Mouse (Mus musculus): Measurements from ENCODE around the gene Ermap.

Ermap gene

GRCm38 (mm10) chr4:119137313-119137712 is 52.5 kb downstream of the Ermap start:
- DNase-seq (ENCODE audit: low spot score): no peak

- DNase-seq (ENCODE audit: low spot score): no peak
Measured at GRCm38 (mm10) chr4:119133860-119134259, 56.0 kb downstream of the Ermap start.

DNA sequence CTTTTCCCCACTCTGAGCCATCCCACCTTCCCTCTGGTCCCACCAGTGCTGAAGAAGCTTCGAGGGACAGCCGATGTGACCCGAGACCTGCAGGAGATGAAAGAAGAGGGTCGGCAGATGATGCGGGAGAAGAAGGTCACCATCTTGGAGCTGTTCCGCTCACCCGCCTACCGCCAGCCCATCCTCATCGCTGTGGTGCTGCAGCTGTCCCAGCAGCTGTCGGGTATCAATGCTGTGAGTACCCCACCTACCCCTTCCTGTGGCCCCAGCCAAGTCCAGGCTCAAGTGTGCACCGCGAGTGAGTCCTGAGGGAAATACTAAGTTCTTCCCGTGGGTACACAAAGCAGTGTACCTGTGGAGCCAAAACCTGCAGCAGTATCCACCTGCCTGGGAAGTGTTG is 56.5 kb downstream of the Ermap start:
- no peak for DNase-seq (ENCODE audit: low spot score)

DNA sequence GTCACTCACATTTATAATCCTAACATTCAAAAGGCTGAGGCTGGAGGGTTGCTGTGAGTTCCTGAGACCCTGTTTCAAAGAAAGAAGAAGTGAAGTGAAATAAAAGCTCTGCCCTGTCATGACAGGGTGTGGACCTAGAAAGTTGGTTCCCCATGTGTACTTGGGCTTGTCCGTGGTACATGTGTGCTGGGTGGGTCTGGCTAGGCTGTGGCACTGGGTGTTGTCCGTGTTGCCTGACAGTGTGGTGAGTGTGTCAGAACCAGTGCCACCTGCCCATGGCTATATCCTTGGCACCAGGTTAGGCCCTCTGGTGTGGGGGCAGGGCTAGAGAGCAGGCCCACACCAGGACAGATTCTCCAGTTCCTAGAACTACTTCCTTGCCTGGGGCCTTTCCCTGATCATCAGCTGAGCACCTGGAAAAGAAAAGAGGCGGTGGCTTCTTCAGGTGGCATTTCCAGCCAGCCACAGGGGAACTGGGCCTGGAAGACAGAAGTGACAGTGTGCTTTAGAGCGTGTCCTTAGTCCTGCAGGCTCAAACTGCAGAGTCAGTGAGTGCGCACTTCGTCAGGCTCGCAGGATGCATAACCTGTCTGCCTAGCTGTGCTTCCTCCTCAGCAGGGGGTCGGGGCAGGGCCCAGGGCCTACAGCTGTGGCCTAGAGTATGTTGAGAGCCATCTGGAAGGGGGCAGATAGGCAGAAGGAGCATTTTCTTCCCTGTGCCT is 58.5 kb downstream of the Ermap start:
- DNase-seq (ENCODE audit: low spot score): no peak

- no peak for DNase-seq (ENCODE audit: low spot score)
Measured at GRCm38 (mm10) chr4:119129096-119129495, 60.7 kb downstream of the Ermap start.

GRCm38 (mm10) chr4:119128547-119128946 is 61.3 kb downstream of the Ermap start:
- no peak for DNase-seq (ENCODE audit: low spot score)

DNA sequence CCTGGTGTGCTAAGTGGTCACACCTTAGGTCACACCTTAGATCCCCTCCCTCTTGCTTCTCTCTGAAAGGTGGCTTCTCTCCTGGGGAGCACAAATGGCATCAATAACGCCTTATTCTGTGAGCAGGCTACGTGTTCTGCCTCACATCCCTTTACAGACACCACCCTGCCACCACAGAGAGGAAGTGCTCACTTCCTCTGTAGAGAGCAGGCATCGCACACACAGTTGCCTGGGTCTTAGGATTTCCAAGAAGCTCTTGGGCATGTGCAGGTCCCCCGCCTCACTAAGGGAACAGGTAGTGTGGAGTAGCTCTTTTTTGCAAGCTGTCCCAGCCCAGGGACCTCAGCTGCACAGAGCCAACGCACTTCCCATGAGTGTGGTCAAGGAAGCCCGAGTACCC is 62.6 kb downstream of the Ermap start:
- DNase-seq (ENCODE audit: low spot score): peak; percentile 75

- peak; percentile 6 for DNase-seq (ENCODE audit: low spot score)
Measured at GRCm38 (mm10) chr4:119125577-119126270, 64.1 kb downstream of the Ermap start.
